Mouse (Mus musculus): Measurements from ENCODE around the gene Relt. TPM values are rescaled to one million over a fixed set of nuclear protein-coding genes. Genes with fewer than 3 reads are reported as not detected.
A peak's percentile ranks its signal among the peaks of the same experiment; 100 is the strongest.

Gene Relt
- polyA plus RNA-seq, 1 experiment from 2014 or later, result 2.6 TPM

DNA sequence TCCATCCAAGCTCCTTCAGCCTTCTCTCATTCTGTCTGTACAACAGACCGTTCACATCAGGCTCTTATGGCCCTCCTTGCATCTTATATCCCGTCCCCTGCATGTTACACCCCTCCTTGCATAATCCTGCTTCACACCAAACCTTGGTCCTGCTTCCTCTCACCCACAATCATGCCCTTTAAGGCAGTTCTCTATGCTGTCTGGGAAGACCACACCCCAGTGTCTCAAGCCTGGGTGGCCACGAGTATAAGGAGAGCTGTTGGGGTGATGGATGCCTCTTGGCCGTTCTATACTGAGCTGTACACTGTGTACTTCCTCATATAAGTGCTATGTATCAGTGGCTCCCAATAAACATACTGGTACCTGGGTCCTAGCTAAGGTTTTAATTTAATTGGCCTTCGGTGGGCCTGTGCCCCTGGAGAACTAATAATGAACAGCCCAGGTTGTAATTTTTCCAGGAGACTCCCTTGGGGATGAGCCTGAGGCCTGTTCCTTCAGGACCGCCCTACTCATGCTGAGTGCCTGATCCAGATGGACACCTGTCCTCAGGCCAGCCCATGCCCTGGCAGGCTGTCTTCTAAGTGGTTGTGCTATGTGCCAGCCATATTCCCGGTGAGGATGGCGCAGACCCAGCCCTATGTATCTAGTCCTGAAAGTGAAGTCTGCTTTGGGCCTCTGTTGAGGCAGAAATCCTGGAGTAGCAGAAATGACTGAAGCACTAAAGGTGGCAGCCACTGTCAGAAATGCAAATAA, 6.8 kb upstream of the Relt start:
- Histone ChIP-seq H3K4me1 (ENCODE audit: control insufficient read depth, insufficient read depth, low read length) (no peaks in the 10 kb centered on the region), H3K27me3 (replicated peaks; ENCODE audit: control insufficient read depth, insufficient read depth, low read length) (no peaks in the 10 kb centered on the region), H3K4me2 (ENCODE audit: low read length) (no peak overlapping the region), H3K27ac (ENCODE audit: low read depth, low read length) (no peak overlapping the region), H3K9me3 (replicated peaks; ENCODE audit: control insufficient read depth, low read length) (no peaks in the 10 kb centered on the region), H3K4me3 (ENCODE audit: low read depth, low read length) (no peak overlapping the region), H3K9ac (ENCODE audit: low read length) (no peak overlapping the region), H3K36me3 (ENCODE audit: control insufficient read depth, insufficient read depth, low read length) (peaks cover 24% of the 10 kb centered on the region)
- ATAC-seq (no peak), DNase-seq (ENCODE audit: low spot score) (no peak)
- WGBS, result 89% methylated on average over 8 of the region's 8 CpGs

DNA sequence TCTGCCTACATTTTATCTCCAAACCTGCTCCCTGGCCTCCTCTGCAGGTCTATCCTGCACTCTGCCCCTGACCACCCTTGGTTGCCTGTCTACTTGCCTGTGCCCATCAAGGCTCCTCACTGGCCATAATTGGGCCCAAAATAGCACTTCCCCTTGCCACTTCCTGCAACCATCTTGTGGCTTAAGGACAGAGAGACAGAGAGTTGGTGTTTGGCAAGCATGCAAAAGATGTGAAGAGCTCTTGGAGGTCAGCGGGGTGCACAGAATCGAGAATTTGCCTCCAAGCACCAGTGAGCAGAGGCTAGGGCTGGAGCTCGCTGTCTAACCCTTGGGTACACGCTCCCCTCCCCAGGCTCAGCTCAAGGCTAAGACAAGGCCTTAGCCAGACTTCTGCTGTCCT, 5.3 kb upstream of the Relt start:
- DNase-seq (ENCODE audit: low spot score) (no peak), ATAC-seq (no peak)
- Histone ChIP-seq H3K4me3 (ENCODE audit: low read depth, low read length) (no peak overlapping the region), H3K4me2 (ENCODE audit: low read length) (no peak overlapping the region), H3K4me1 (ENCODE audit: control insufficient read depth, insufficient read depth, low read length) (no peaks in the 10 kb centered on the region), H3K9me3 (replicated peaks; ENCODE audit: control insufficient read depth, low read length) (no peaks in the 10 kb centered on the region), H3K36me3 (ENCODE audit: control insufficient read depth, insufficient read depth, low read length) (peaks cover 14% of the 10 kb centered on the region), H3K9ac (ENCODE audit: low read length) (no peak overlapping the region), H3K27me3 (replicated peaks; ENCODE audit: control insufficient read depth, insufficient read depth, low read length) (no peaks in the 10 kb centered on the region), H3K27ac (ENCODE audit: low read depth, low read length) (no peak overlapping the region)
- WGBS, result 79% methylated on average over 4 of the region's 4 CpGs

DNA sequence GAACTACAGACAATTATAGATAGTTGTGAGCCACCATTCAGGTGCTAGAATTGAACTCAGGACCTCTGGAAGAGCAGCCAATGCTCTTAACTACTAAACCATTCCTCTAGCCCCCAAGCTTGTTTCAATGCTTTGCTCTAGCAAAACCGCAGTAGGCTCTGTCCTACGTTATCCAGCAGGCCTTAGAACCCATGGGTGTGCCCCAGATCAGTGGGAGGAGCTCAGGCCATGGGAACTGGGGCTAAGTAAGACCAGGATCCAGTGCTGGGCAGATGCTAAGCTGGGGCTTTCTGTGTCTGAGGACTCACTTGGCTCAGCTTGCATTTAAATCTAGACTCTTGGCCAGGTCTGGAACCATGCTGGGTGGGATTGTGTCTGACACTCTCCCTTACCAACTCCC, 4.3 kb upstream of the Relt start:
- Histone ChIP-seq H3K27me3 (replicated peaks; ENCODE audit: control insufficient read depth, insufficient read depth, low read length) (no peaks in the 10 kb centered on the region), H3K9ac (ENCODE audit: low read length) (no peak overlapping the region), H3K36me3 (ENCODE audit: control insufficient read depth, insufficient read depth, low read length) (peaks cover 4% of the 10 kb centered on the region), H3K4me1 (ENCODE audit: control insufficient read depth, insufficient read depth, low read length) (no peaks in the 10 kb centered on the region), H3K4me2 (ENCODE audit: low read length) (no peak overlapping the region), H3K9me3 (replicated peaks; ENCODE audit: control insufficient read depth, low read length) (no peaks in the 10 kb centered on the region), H3K4me3 (ENCODE audit: low read depth, low read length) (no peak overlapping the region), H3K27ac (ENCODE audit: low read depth, low read length) (no peak overlapping the region)
- no peak for DNase-seq (ENCODE audit: low spot score)
- 66% methylated on average over 2 of the region's 2 CpGs for WGBS
- ATAC-seq, result no peak

DNA sequence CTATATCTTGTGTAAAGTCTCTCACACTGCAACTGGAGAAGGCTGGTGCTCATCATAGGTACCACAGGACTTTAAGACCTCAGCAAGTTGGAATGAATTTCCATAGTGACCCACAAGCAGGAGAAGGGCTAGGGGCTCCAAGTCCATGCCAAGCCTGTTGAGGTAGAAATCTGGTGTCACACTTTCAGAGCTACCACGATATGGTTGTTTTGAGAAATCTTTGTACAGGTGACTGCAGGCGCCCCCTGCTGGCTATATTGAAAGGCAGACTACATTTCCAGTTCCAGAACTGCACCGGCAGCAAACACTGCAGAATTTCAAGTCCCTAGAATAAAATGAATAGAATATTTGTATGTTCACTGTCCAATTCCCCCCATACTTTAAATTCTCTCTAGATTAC, 3.4 kb upstream of the Relt start:
- Histone ChIP-seq H3K4me1 (ENCODE audit: control insufficient read depth, insufficient read depth, low read length) (no peaks in the 10 kb centered on the region), H3K9me3 (replicated peaks; ENCODE audit: control insufficient read depth, low read length) (no peaks in the 10 kb centered on the region), H3K9ac (ENCODE audit: low read length) (no peak overlapping the region), H3K27ac (ENCODE audit: low read depth, low read length) (no peak overlapping the region), H3K4me2 (ENCODE audit: low read length) (no peak overlapping the region), H3K27me3 (replicated peaks; ENCODE audit: control insufficient read depth, insufficient read depth, low read length) (no peaks in the 10 kb centered on the region), H3K36me3 (ENCODE audit: control insufficient read depth, insufficient read depth, low read length) (no peaks in the 10 kb centered on the region), H3K4me3 (ENCODE audit: low read depth, low read length) (no peak overlapping the region)
- WGBS, result 10% methylated on average over 3 of the region's 3 CpGs
- DNase-seq (ENCODE audit: low spot score), result peak; percentile 83
- ATAC-seq, result no peak

DNA sequence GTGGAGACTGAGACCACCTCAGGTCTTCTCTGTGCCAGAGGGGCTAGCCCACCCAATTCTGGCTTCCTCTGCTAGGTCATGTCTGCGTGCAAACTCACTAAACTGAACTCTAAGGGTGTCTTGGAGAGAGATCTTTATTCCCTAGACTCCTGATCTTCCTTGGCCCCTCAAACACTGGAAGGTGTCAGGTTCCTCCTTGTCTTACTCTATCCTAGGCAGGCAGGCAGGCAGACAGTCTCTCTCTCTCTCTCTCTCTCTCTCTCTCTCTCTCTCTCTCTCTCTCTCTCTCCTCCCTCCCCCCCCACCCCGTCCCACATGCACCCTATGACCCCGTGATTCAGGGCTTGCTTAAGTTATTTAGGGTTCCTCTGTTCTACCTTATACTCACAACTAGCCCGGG, 893 bp downstream of the Relt start:
- Histone ChIP-seq H3K9ac (ENCODE audit: low read length) (peak overlapping the region; percentile 77), H3K27me3 (replicated peaks; ENCODE audit: control insufficient read depth, insufficient read depth, low read length) (no peaks in the 10 kb centered on the region), H3K27ac (ENCODE audit: low read depth, low read length) (no peak overlapping the region), H3K4me2 (ENCODE audit: low read length) (peak overlapping the region; percentile 92), H3K36me3 (ENCODE audit: control insufficient read depth, insufficient read depth, low read length) (no peaks in the 10 kb centered on the region), H3K4me3 (ENCODE audit: low read depth, low read length) (peak overlapping the region; percentile 69), H3K4me1 (ENCODE audit: control insufficient read depth, insufficient read depth, low read length) (no peaks in the 10 kb centered on the region), H3K9me3 (replicated peaks; ENCODE audit: control insufficient read depth, low read length) (no peaks in the 10 kb centered on the region)
- ATAC-seq (no peak), DNase-seq (ENCODE audit: low spot score) (no peak)
- 6% methylated on average over 4 of the region's 4 CpGs for WGBS

DNA sequence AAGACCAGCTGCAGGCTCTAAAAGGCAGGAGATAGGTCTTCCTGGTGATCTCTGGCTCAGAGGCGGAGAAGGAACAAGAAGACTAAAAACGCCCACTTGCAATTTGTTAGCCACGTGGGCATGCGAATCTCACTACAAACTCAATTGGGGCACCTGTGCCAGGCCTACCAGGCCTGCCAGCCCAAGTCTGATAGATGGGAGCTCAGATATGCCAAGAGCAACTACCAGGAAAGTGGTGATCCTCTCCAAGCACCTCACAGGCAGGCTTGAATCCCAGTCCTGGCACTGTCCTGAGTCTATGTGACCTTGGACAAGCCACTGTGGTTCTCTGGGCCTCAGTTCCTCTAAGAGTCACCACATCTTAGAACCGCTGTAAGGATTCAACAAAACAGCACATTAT, 2.0 kb downstream of the Relt start:
- no peak overlapping the region for H3K27ac ChIP-seq (ENCODE audit: low read depth, low read length)
- DNase-seq (ENCODE audit: low spot score), result no peak
- H3K27me3 ChIP-seq (replicated peaks; ENCODE audit: control insufficient read depth, insufficient read depth, low read length), result no peaks in the 10 kb centered on the region
- no peaks in the 10 kb centered on the region for H3K4me1 ChIP-seq (ENCODE audit: control insufficient read depth, insufficient read depth, low read length)
- H3K36me3 ChIP-seq (ENCODE audit: control insufficient read depth, insufficient read depth, low read length), result no peaks in the 10 kb centered on the region
- no peak overlapping the region for H3K9ac ChIP-seq (ENCODE audit: low read length)
- ATAC-seq, result no peak
- no peak overlapping the region for H3K4me2 ChIP-seq (ENCODE audit: low read length)
- no peaks in the 10 kb centered on the region for H3K9me3 ChIP-seq (replicated peaks; ENCODE audit: control insufficient read depth, low read length)
- WGBS, result 92% methylated on average over 5 of the region's 5 CpGs
- H3K4me3 ChIP-seq (ENCODE audit: low read depth, low read length), result no peak overlapping the region

DNA sequence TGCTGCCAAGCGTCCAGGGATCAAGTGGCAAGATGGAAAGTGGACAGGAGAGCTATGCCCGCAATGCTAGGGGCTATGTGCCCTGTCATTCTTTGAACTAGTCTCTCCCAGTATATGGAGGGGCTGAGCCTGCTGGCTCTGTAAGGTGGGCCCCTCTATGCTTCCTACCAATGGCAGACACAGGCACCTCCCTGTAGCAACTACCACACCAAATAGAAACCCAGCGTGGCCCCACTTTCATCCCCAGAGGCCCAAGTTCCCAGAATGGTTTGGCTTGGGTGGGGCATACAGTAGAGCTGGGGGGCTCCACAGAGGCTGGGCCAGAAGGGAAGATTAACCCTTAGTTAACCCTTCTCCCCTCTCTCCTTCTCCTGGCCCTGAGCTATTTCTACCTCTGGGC, 2.8 kb downstream of the Relt start:
- ATAC-seq (no peak), DNase-seq (ENCODE audit: low spot score) (no peak)
- 74% methylated on average over 3 of the region's 3 CpGs for WGBS
- H3K9me3 ChIP-seq (replicated peaks; ENCODE audit: control insufficient read depth, low read length), result no peaks in the 10 kb centered on the region
- no peaks in the 10 kb centered on the region for H3K27me3 ChIP-seq (replicated peaks; ENCODE audit: control insufficient read depth, insufficient read depth, low read length)
- no peak overlapping the region for H3K4me2 ChIP-seq (ENCODE audit: low read length)
- peaks cover 2% of the 10 kb centered on the region for H3K4me1 ChIP-seq (ENCODE audit: control insufficient read depth, insufficient read depth, low read length)
- H3K4me3 ChIP-seq (ENCODE audit: low read depth, low read length), result no peak overlapping the region
- H3K36me3 ChIP-seq (ENCODE audit: control insufficient read depth, insufficient read depth, low read length), result no peaks in the 10 kb centered on the region
- H3K27ac ChIP-seq (ENCODE audit: low read depth, low read length), result no peak overlapping the region
- H3K9ac ChIP-seq (ENCODE audit: low read length), result no peak overlapping the region

DNA sequence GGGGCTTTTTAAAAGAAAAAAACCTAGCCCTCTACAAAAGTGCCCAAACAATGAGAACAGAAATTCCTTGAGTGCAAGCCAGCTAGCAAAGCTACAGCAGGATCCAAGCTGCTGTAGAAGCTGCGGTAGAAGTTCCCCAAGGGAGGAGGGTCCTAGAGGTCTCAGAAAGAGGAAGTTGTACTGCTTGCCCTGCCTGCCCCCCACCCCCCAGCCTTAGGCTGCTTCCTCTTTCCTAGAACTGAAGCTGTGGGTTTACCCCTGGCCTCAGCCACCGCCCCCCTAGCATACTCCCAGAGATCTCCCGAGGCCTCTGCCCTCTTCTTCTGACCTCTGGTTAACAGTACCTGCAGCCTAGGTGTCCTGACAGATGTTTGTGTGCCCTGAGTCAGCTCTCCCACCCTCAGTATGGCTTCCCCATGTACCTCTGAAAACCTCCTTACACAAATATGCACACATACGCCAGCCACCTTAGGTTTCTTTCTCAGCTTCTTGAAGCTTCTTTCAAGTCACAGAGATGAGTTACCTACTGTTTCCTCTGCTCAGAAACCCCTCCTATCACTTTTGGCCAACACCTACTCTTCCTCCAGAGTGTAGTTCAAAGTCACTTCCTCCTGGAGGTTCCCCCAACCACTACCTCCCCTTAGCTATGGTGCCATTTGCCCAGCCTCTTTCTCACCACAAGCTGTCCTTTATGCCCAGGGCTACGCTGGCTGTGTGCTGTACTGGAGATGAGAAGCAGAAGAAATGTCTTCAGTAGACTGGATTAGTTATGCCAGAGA, 7.3 kb downstream of the Relt start:
- Histone ChIP-seq H3K4me1 (ENCODE audit: control insufficient read depth, insufficient read depth, low read length) (peaks cover 19% of the 10 kb centered on the region), H3K36me3 (ENCODE audit: control insufficient read depth, insufficient read depth, low read length) (no peaks in the 10 kb centered on the region), H3K27ac (ENCODE audit: low read depth, low read length) (no peak overlapping the region), H3K9me3 (replicated peaks; ENCODE audit: control insufficient read depth, low read length) (no peaks in the 10 kb centered on the region), H3K27me3 (replicated peaks; ENCODE audit: control insufficient read depth, insufficient read depth, low read length) (no peaks in the 10 kb centered on the region), H3K4me2 (ENCODE audit: low read length) (no peak overlapping the region), H3K4me3 (ENCODE audit: low read depth, low read length) (no peak overlapping the region), H3K9ac (ENCODE audit: low read length) (no peak overlapping the region)
- 74% methylated on average over 5 of the region's 5 CpGs for WGBS
- no peak for ATAC-seq
- DNase-seq (ENCODE audit: low spot score), result peak; percentile 45

DNA sequence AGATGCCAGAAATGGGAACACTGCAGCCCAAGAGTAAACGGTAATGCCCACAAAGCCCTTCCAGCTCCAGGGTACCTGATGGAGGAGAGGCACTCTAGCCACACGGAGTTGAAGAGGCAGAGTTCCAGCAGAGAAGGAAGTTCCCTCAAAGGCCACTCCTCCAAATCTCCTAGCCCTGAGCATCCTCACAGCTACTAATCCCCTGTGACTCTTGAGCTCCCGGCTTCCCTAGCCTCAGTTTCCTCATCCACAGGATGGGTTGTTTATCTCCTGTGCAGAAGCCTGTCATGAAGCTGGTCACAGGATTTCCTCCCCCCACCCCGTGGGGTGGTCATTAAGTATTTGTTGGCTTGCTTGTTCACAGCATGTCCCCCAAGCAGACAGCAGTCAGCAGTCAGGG, 7.9 kb downstream of the Relt start:
- Histone ChIP-seq H3K27ac (ENCODE audit: low read depth, low read length) (no peak overlapping the region), H3K4me3 (ENCODE audit: low read depth, low read length) (no peak overlapping the region), H3K4me2 (ENCODE audit: low read length) (no peak overlapping the region), H3K27me3 (replicated peaks; ENCODE audit: control insufficient read depth, insufficient read depth, low read length) (no peaks in the 10 kb centered on the region), H3K4me1 (ENCODE audit: control insufficient read depth, insufficient read depth, low read length) (peaks cover 19% of the 10 kb centered on the region), H3K36me3 (ENCODE audit: control insufficient read depth, insufficient read depth, low read length) (no peaks in the 10 kb centered on the region), H3K9ac (ENCODE audit: low read length) (no peak overlapping the region), H3K9me3 (replicated peaks; ENCODE audit: control insufficient read depth, low read length) (no peaks in the 10 kb centered on the region)
- ATAC-seq, result no peak
- no peak for DNase-seq (ENCODE audit: low spot score)
- WGBS, result 41% methylated on average over 4 of the region's 4 CpGs

Data from forebrain, embryonic 14.5 days (tissue).